Mouse (Mus musculus): ENCODE results near the gene Celf3.

GRCm38 (mm10) chr3:94468931-94469330, 9.2 kb upstream of the Celf3 start:
- TF ChIP-seq CTCF (IDR thresholded peaks at IDR 0.05; ENCODE audit: low read depth, low read length) (no peak), POLR2A (IDR thresholded peaks at IDR 0.05; ENCODE audit: extremely low read depth, insufficient read depth, low read length) (no peak)
